Mouse (Mus musculus): Measurements from ENCODE around the gene Mesp1. TPM values are rescaled to one million over a fixed set of nuclear protein-coding genes. Genes with fewer than 3 reads are reported as not detected.
A peak's percentile ranks its signal among the peaks of the same experiment; 100 is the strongest.
"Not testable (repeated sequence)": the region's sequence is repeated elsewhere in the genome, so short reads cannot be mapped to it uniquely, and the experiment has no call there.

Gene Mesp1
- polyA plus RNA-seq, 1 experiment from 2014 or later, result not detected

- 68% methylated on average over 4 of the region's 4 CpGs for WGBS
- ATAC-seq (ENCODE audit: insufficient read depth, low FRiP score), result no peak
Observed at GRCm38 (mm10) chr7:79800336-79800735, 6.7 kb upstream of the Mesp1 start.

GRCm38 (mm10) chr7:79799506-79799905, 5.9 kb upstream of the Mesp1 start:
- no peaks in the 10 kb centered on the region for H3K9me3 ChIP-seq (replicated peaks; ENCODE audit: control insufficient read depth, low read length)
- no peak overlapping the region for H3K27ac ChIP-seq (ENCODE audit: low read length)
- H3K9ac ChIP-seq (ENCODE audit: low read length), result no peak overlapping the region
- no peak overlapping the region for H3K4me3 ChIP-seq (replicated peaks; ENCODE audit: low read length)
- no peaks in the 10 kb centered on the region for H3K36me3 ChIP-seq (ENCODE audit: control insufficient read depth, insufficient read depth, low read length)
- 74% methylated on average over 6 of the region's 6 CpGs for WGBS
- H3K27me3 ChIP-seq (ENCODE audit: control insufficient read depth, insufficient read depth, low read length), result peaks cover 7% of the 10 kb centered on the region; the same call in 1 of the 2 replicates
- no peak overlapping the region for H3K4me2 ChIP-seq (ENCODE audit: low read depth, low read length)
- ATAC-seq (ENCODE audit: insufficient read depth, low FRiP score), result no peak
- H3K4me1 ChIP-seq (ENCODE audit: control insufficient read depth, insufficient read depth, low read length), result no peaks in the 10 kb centered on the region

More at GRCm38 (mm10) chr7:79800336-79800735, 6.7 kb upstream of the Mesp1 start:
- Histone ChIP-seq H3K27me3 (ENCODE audit: control insufficient read depth, insufficient read depth, low read length) (no peaks in the 10 kb centered on the region), H3K4me1 (ENCODE audit: control insufficient read depth, insufficient read depth, low read length) (no peaks in the 10 kb centered on the region), H3K4me2 (ENCODE audit: low read depth, low read length) (no peak overlapping the region), H3K9ac (ENCODE audit: low read length) (no peak overlapping the region), H3K9me3 (replicated peaks; ENCODE audit: control insufficient read depth, low read length) (no peaks in the 10 kb centered on the region), H3K36me3 (ENCODE audit: control insufficient read depth, insufficient read depth, low read length) (no peaks in the 10 kb centered on the region), H3K27ac (ENCODE audit: low read length) (no peak overlapping the region), H3K4me3 (replicated peaks; ENCODE audit: low read length) (no peak overlapping the region)

GRCm38 (mm10) chr7:79799048-79799447, 5.5 kb upstream of the Mesp1 start:
- WGBS, result 2% methylated on average over 8 of the region's 8 CpGs

GRCm38 (mm10) chr7:79798606-79799005, 5.0 kb upstream of the Mesp1 start:
- Histone ChIP-seq H3K27me3 (ENCODE audit: control insufficient read depth, insufficient read depth, low read length) (peaks cover 15% of the 10 kb centered on the region), H3K4me1 (ENCODE audit: control insufficient read depth, insufficient read depth, low read length) (no peaks in the 10 kb centered on the region), H3K9ac (ENCODE audit: low read length) (no peak overlapping the region), H3K36me3 (ENCODE audit: control insufficient read depth, insufficient read depth, low read length) (no peaks in the 10 kb centered on the region), H3K4me2 (ENCODE audit: low read depth, low read length) (no peak overlapping the region), H3K27ac (ENCODE audit: low read length) (no peak overlapping the region), H3K9me3 (replicated peaks; ENCODE audit: control insufficient read depth, low read length) (no peaks in the 10 kb centered on the region), H3K4me3 (replicated peaks; ENCODE audit: low read length) (no peak overlapping the region)
- 29% methylated on average over 5 of the region's 5 CpGs for WGBS
- ATAC-seq (ENCODE audit: insufficient read depth, low FRiP score), result no peak

More at GRCm38 (mm10) chr7:79799048-79799447, 5.5 kb upstream of the Mesp1 start:
- Histone ChIP-seq H3K27me3 (ENCODE audit: control insufficient read depth, insufficient read depth, low read length) (peaks cover 11% of the 10 kb centered on the region), H3K4me2 (ENCODE audit: low read depth, low read length) (no peak overlapping the region), H3K36me3 (ENCODE audit: control insufficient read depth, insufficient read depth, low read length) (no peaks in the 10 kb centered on the region), H3K9me3 (replicated peaks; ENCODE audit: control insufficient read depth, low read length) (no peaks in the 10 kb centered on the region), H3K27ac (ENCODE audit: low read length) (no peak overlapping the region), H3K4me3 (replicated peaks; ENCODE audit: low read length) (no peak overlapping the region), H3K9ac (ENCODE audit: low read length) (no peak overlapping the region), H3K4me1 (ENCODE audit: control insufficient read depth, insufficient read depth, low read length) (no peaks in the 10 kb centered on the region)
- no peak for ATAC-seq (ENCODE audit: insufficient read depth, low FRiP score)

GRCm38 (mm10) chr7:79792635-79793421, 760 bp downstream of the Mesp1 start:
- Histone ChIP-seq H3K27ac (ENCODE audit: low read length) (no peak overlapping the region), H3K27me3 (ENCODE audit: control insufficient read depth, insufficient read depth, low read length) (peaks cover 45% of the 10 kb centered on the region), H3K4me2 (ENCODE audit: low read depth, low read length) (peak overlapping the region; percentile 93), H3K36me3 (ENCODE audit: control insufficient read depth, insufficient read depth, low read length) (no peaks in the 10 kb centered on the region), H3K4me3 (replicated peaks; ENCODE audit: low read length) (peak overlapping the region; percentile 54), H3K4me1 (ENCODE audit: control insufficient read depth, insufficient read depth, low read length) (peaks cover 5% of the 10 kb centered on the region; the same call in 1 of the 2 replicates), H3K9ac (ENCODE audit: low read length) (peak overlapping the region; percentile 63), H3K9me3 (replicated peaks; ENCODE audit: control insufficient read depth, low read length) (no peaks in the 10 kb centered on the region)
- peak; percentile 21; the same call in 1 of the 2 replicates for ATAC-seq (ENCODE audit: insufficient read depth, low FRiP score)
- under 1% methylated on average over 80 of the region's 80 CpGs for WGBS

- not testable (repeated sequence) for H3K4me3 ChIP-seq (replicated peaks; ENCODE audit: low read length); H3K9me3 ChIP-seq (replicated peaks; ENCODE audit: control insufficient read depth, low read length); ATAC-seq (ENCODE audit: insufficient read depth, low FRiP score); H3K4me2 ChIP-seq (ENCODE audit: low read depth, low read length); H3K9ac ChIP-seq (ENCODE audit: low read length); H3K36me3 ChIP-seq (ENCODE audit: control insufficient read depth, insufficient read depth, low read length); H3K4me1 ChIP-seq (ENCODE audit: control insufficient read depth, insufficient read depth, low read length); H3K27ac ChIP-seq (ENCODE audit: low read length)
- 29% methylated on average over 2 of the region's 2 CpGs for WGBS
- H3K27me3 ChIP-seq (ENCODE audit: control insufficient read depth, insufficient read depth, low read length), result peaks cover 42% of the 10 kb centered on the region
Observed at GRCm38 (mm10) chr7:79789812-79790211, 3.8 kb downstream of the Mesp1 start.

GRCm38 (mm10) chr7:79786295-79786694, 7.3 kb downstream of the Mesp1 start:
- no peaks in the 10 kb centered on the region for H3K4me1 ChIP-seq (ENCODE audit: control insufficient read depth, insufficient read depth, low read length)
- 22% methylated on average over 6 of the region's 6 CpGs for WGBS
- H3K9me3 ChIP-seq (replicated peaks; ENCODE audit: control insufficient read depth, low read length), result no peaks in the 10 kb centered on the region
- no peak overlapping the region for H3K9ac ChIP-seq (ENCODE audit: low read length)
- peak; percentile 62; the same call in 1 of the 2 replicates for ATAC-seq (ENCODE audit: insufficient read depth, low FRiP score)
- H3K4me3 ChIP-seq (replicated peaks; ENCODE audit: low read length), result no peak overlapping the region
- no peak overlapping the region for H3K27ac ChIP-seq (ENCODE audit: low read length)
- no peak overlapping the region for H3K4me2 ChIP-seq (ENCODE audit: low read depth, low read length)
- H3K27me3 ChIP-seq (ENCODE audit: control insufficient read depth, insufficient read depth, low read length), result peaks cover 7% of the 10 kb centered on the region
- no peaks in the 10 kb centered on the region for H3K36me3 ChIP-seq (ENCODE audit: control insufficient read depth, insufficient read depth, low read length)

GRCm38 (mm10) chr7:79782516-79782855, 11.1 kb downstream of the Mesp1 start:
- ATAC-seq (ENCODE audit: insufficient read depth, low FRiP score), result no peak
- 87% methylated on average over 2 of the region's 2 CpGs for WGBS
- H3K4me1 ChIP-seq (ENCODE audit: control insufficient read depth, insufficient read depth, low read length), result no peaks in the 10 kb centered on the region
- no peaks in the 10 kb centered on the region for H3K36me3 ChIP-seq (ENCODE audit: control insufficient read depth, insufficient read depth, low read length)
- H3K9ac ChIP-seq (ENCODE audit: low read length), result no peak overlapping the region
- no peaks in the 10 kb centered on the region for H3K27me3 ChIP-seq (ENCODE audit: control insufficient read depth, insufficient read depth, low read length)
- no peak overlapping the region for H3K4me3 ChIP-seq (replicated peaks; ENCODE audit: low read length)
- H3K4me2 ChIP-seq (ENCODE audit: low read depth, low read length), result no peak overlapping the region
- no peak overlapping the region for H3K27ac ChIP-seq (ENCODE audit: low read length)
- no peaks in the 10 kb centered on the region for H3K9me3 ChIP-seq (replicated peaks; ENCODE audit: control insufficient read depth, low read length)

- no peaks in the 10 kb centered on the region for H3K9me3 ChIP-seq (replicated peaks; ENCODE audit: control insufficient read depth, low read length)
- 79% methylated on average over 11 of the region's 11 CpGs for WGBS
- no peak overlapping the region for H3K4me3 ChIP-seq (replicated peaks; ENCODE audit: low read length)
- no peak overlapping the region for H3K4me2 ChIP-seq (ENCODE audit: low read depth, low read length)
- H3K27me3 ChIP-seq (ENCODE audit: control insufficient read depth, insufficient read depth, low read length), result no peaks in the 10 kb centered on the region
- no peaks in the 10 kb centered on the region for H3K4me1 ChIP-seq (ENCODE audit: control insufficient read depth, insufficient read depth, low read length)
- no peak overlapping the region for H3K9ac ChIP-seq (ENCODE audit: low read length)
- H3K27ac ChIP-seq (ENCODE audit: low read length), result no peak overlapping the region
- no peak for ATAC-seq (ENCODE audit: insufficient read depth, low FRiP score)
- no peaks in the 10 kb centered on the region for H3K36me3 ChIP-seq (ENCODE audit: control insufficient read depth, insufficient read depth, low read length)
Observed at GRCm38 (mm10) chr7:79781826-79782515, 11.6 kb downstream of the Mesp1 start.
